Mouse (Mus musculus): ENCODE measurements around the gene Gm10134.

DNA sequence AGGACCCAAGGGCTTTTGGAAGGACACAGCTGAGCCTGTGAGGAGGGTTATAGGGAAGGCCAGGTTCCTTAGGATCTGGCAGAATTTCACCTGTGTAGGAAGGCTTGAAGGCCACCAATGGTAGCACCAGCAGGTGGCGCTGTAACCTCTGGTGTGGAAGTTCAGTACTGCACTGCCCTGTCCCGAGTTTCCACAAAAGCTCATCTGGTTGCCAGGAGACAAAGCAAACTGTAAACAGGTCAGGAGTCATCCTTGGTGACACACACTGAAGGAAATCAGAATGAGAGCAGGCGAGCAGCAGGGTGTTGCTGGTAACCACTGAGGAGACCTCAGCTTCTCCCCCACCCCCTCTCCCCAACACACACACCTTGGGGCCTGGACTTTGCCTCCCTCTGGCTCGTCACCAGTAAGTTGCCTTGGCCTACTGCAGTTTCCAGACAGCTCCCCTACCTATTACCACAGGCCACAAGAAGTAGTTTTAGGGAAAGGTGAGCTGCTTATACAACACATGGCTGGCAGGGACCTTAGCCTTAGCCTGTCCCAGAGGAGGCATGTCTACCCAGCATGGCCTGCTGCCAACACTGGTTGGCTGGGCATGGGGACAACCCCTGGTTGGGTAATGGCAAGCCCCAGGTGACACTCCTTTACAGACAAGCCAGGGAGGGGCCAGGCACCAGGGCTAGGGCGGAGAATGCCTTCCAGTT lies 11.5 kb downstream of the Gm10134 start:
- TF ChIP-seq POLR2A (IDR thresholded peaks at IDR 0.05; ENCODE audit: insufficient read depth, low read depth, low read length) (no peak), CTCF (IDR thresholded peaks at IDR 0.05; ENCODE audit: insufficient read depth, low read depth, low read length) (peak; percentile 65)

Data from olfactory bulb, adult 2 months (tissue).